Mouse (Mus musculus) Patski (cell line): Measurements from ENCODE around the gene Psme1. TPM values are rescaled to one million over a fixed set of nuclear protein-coding genes. Genes with fewer than 3 reads are reported as not detected.
A peak's percentile ranks its signal among the peaks of the same experiment; 100 is the strongest.

ENCODE experiments used
- ATAC-seq: fragments of 100-300 bp; one replicate; pipeline ENCODE4 v1.8.0; 2021
- CTCF ChIA-PET: fragments of 350-600 bp; sonication (Branson Sonifier 250); formaldehyde crosslinking; loops from one replicate; lab custom pipeline; 2022; ENCODE audit warnings: inconsistent platforms; lab: Charles Lee
- POLR2A ChIA-PET: fragments of 350-600 bp; sonication (Branson Sonifier 250); formaldehyde crosslinking; loops from one replicate; lab custom pipeline; 2022; ENCODE audit warnings: antibody characterized with exemption, inconsistent platforms; lab: Charles Lee
- DNase-seq: peaks from one replicate; pipeline ENCODE4 v3.0.0-alpha.2; 2011; ENCODE audit warnings: low read depth, low spot score
- H3K27me3 ChIP-seq: fragments of 371-371 bp; one replicate; pipeline ENCODE4 v1.5.1; 2021
- CTCF ChIP-seq: fragments of 100-300 bp; IDR thresholded peaks from one replicate; pipeline ENCODE4 v1.5.1; 2021
- in situ Hi-C: fragments of 300-500 bp; cut with MboI; formaldehyde crosslinking; loops from 3 replicates; pipeline ENCODE4 v1.11.1; 2018; ENCODE audit warnings: low pct_unique_long_range_greater_than_20kb, mixed read lengths
- polyA plus RNA-seq: library from polyadenylated mRNA; unstranded; gene quantifications from one replicate; pipeline ENCODE4 v1.2.3, GENCODE M21; 2021

Psme1 gene
- polyA plus RNA-seq, 1 experiment from 2014 or later = 243 TPM

DNA sequence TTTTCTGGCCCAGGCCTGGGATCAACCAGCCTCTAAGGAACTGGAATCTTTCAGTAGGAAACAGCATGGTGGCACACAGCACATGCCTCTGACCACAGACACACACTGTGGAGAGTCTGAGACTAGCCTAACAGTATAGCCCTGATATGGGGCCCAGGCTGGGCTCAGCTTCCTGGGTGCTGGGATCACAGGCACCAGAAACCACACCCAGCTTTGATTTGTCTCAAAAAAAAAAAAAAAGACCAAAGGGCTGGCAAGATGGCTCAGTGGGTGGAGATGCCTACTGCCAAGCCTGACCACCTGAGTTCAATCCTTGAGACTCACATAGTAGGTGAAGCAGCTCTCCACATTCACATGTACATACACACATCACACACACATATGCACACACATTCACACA, 23.3 kb upstream of the Psme1 start:
- in situ Hi-C loops = loop anchor here (10.0 kb wide), 1 partner anchor 60 kb away; the partner anchor contains the start of gene Carmil3
- CTCF ChIA-PET = interaction anchor here (1.3 to 4.3 kb wide), 2 partner anchors 57 to 63 kb away, joined by 4 to 30 read pairs; no protein-coding TSS in a partner anchor
- ATAC-seq = no peak
- no peaks in the 10 kb centered on the region for H3K27me3 ChIP-seq
- DNase-seq = no peak
- TF ChIP-seq CTCF = no peak
- POLR2A ChIA-PET = no interaction called here

DNA sequence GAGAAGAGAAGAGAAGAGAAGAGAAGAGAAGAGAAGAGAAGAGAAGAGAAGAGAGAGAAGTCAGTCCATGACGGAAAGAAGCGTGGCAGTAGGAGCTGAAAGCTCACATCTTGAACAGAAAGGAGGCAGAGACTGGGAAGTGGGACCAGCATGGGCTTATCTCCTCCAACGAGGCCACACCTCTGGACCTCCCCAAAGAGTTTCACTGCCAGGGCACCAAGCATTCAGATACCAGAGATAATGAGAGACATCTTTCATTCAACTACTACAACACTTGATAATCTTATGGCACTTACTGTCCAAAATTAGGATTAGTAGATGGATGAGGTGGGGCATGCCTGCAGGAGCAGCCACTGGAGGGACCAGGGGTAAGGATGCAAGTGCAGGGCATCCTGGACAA, 22.1 kb upstream of the Psme1 start:
- H3K27me3 ChIP-seq = no peaks in the 10 kb centered on the region
- ATAC-seq = no peak
- in situ Hi-C loops = loop anchor here (10.0 kb wide), 1 partner anchor 61 kb away; the partner anchor contains the start of gene Carmil3
- no peak for DNase-seq
- TF ChIP-seq CTCF = no peak
- CTCF ChIA-PET = interaction anchor here (0.8 to 4.3 kb wide), 5 partner anchors 9 to 58 kb away, joined by 3 to 30 read pairs (median 3); partner anchors contain the start of genes Psme1, Psme2 and Rnf31
- POLR2A ChIA-PET = interaction anchor here (1.5 kb wide), 1 partner anchor 35 kb away, joined by 4 read pairs; the partner anchor contains the start of gene Psme2

DNA sequence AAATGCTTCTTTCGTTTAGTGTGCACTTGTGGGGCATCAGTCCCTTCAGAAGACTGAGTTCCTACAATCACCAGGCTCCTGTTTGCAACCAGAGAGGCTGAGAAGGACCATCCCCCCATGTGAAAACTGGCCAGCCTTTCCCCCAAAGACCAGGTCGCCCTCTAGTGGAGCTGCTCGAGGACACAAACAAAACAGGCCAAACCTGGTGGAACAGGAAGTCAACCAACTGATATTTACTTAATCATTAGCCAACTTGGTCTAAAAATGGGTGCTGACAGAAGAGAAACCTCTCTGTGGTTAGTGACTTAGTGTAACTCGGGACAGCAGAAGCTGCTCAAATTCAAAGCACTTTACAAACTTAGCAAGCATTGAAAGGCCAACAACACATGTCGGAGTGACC, 20.9 kb upstream of the Psme1 start:
- DNase-seq = peak; percentile 79
- ATAC-seq = peak; percentile 20
- ChIA-PET POLR2A (interaction anchor here (0.7 to 1.5 kb wide), 4 partner anchors 8 to 78 kb away, joined by 3 to 5 read pairs (median 4); partner anchors contain the start of genes Dhrs4, Pck2 and Psme2), CTCF (interaction anchor here (0.8 to 4.3 kb wide), 8 partner anchors 15 to 114 kb away, joined by 3 to 30 read pairs (median 4); partner anchors contain the start of genes Dhrs4, Emc9, Gmpr2 and Psme2)
- no peak for TF ChIP-seq CTCF
- H3K27me3 ChIP-seq = no peaks in the 10 kb centered on the region
- in situ Hi-C loops = loop anchor here (10.0 kb wide), 1 partner anchor 62 kb away; the partner anchor contains the start of gene Carmil3

DNA sequence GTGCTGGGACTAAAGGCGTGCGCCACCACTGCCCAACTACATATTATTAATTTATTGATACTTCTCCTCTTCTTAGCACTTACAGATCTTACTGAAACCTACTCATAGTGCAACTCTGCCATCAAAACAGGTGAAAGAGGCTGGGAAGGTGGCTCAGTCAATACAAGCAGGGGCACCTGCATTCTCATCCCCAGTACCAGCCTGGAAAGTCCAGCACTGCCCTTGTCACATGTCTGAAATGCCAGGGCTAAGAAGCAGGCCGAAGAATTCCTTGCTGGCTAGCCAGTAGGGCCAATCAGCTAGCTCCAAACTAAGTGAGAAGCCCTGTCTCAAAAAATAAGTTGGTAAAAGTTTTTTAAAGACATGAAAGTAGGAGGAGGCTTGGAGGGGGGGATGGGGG, 20.3 kb upstream of the Psme1 start:
- DNase-seq (no peak), ATAC-seq (no peak)
- no peaks in the 10 kb centered on the region for H3K27me3 ChIP-seq
- in situ Hi-C loops = loop anchor here (10.0 kb wide), 1 partner anchor 63 kb away; the partner anchor contains the start of gene Carmil3
- POLR2A ChIA-PET = interaction anchor here (1.1 to 1.5 kb wide), 3 partner anchors 17 to 79 kb away, joined by 3 to 5 read pairs (median 4); partner anchors contain the start of genes Dhrs4, Pck2 and Psme2
- CTCF ChIA-PET = interaction anchor here (0.8 to 4.3 kb wide), 7 partner anchors 16 to 114 kb away, joined by 3 to 30 read pairs (median 3); partner anchors contain the start of genes Dhrs4, Emc9 and Gmpr2
- TF ChIP-seq CTCF = no peak

DNA sequence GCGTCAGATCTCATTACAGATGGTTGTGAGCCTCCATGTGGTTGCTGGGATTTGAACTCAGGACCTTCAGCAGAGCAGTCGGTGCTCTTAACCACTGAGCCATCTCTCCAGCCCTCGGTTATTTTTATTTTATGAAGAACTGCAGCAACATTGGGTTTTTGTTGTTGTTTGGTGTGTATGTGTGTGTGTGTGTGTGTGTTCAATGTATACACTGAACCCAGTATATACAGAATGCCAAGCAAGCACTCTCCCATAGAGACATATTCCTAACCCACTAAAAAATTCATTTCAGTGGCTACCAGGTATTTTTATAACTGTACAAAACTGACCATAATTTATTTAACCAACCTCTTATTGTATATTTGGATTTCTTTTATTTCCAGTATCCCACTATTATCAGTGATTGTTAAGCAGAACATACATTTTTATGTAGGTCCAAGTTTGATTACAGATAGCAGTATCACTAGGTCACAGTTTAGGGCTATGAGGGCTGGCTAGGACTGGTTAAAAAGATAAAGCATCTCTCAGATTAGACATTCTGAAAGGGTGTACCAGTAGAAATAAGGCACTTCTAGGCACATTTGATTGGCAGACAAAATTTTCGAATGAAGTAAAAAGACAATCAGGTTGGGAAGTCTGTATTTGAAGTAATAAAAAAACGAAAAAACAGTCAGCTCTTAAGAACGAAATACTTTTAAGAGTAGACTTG, 19.0 kb upstream of the Psme1 start:
- POLR2A ChIA-PET = interaction anchor here (0.5 to 1.9 kb wide), 3 partner anchors 44 to 985 kb away, joined by 3 to 5 read pairs (median 3); no protein-coding TSS in a partner anchor
- no peak for TF ChIP-seq CTCF
- in situ Hi-C loops = loop anchor here (10.0 kb wide), 1 partner anchor 64 kb away; the partner anchor contains the start of gene Carmil3
- DNase-seq (no peak), ATAC-seq (no peak)
- CTCF ChIA-PET = interaction anchor here (0.8 to 1.1 kb wide), 2 partner anchors 62 to 80 kb away, joined by 3 to 4 read pairs; partner anchors contain the start of gene Dhrs4
- H3K27me3 ChIP-seq = no peaks in the 10 kb centered on the region

DNA sequence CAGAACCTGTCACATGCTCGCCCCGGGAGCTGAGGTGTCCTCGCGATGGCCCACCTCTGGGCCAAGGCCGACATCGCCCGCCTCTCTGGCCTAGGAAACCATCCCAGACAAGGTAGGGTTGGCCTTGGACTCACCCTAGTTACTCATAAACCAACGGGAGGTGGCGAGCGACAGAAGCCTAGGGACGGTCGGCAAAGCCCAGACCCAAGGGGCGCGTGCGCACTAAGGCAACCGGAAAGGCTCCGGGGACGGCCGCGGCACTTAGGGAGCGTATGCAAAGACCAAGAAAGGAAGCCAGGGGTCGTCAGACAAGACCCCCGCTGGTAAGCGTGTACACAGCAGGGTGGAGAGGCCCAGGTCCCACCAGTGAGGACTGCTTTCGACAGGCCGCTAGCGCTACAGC, 18.1 kb upstream of the Psme1 start, which contains the start of gene Dcaf11:
Dcaf11 (plus strand) TSS at position 208 of the 403 bp plus-strand sequence.
- DNase-seq = peak; percentile 83
- ChIA-PET CTCF (interaction anchor here (1.5 kb wide), 1 partner anchor 18 kb away, joined by 3 read pairs; no protein-coding TSS in a partner anchor), POLR2A (interaction anchor here (0.5 to 2.8 kb wide), 8 partner anchors 15 to 986 kb away, joined by 3 to 19 read pairs (median 4); partner anchors contain the start of genes Psme1, Psme2 and Rnf31)
- in situ Hi-C loops = loop anchor here (10.0 kb wide), 1 partner anchor 65 kb away; the partner anchor contains the start of gene Carmil3
- no peak for TF ChIP-seq CTCF
- peak; percentile 68 for ATAC-seq
- no peaks in the 10 kb centered on the region for H3K27me3 ChIP-seq

DNA sequence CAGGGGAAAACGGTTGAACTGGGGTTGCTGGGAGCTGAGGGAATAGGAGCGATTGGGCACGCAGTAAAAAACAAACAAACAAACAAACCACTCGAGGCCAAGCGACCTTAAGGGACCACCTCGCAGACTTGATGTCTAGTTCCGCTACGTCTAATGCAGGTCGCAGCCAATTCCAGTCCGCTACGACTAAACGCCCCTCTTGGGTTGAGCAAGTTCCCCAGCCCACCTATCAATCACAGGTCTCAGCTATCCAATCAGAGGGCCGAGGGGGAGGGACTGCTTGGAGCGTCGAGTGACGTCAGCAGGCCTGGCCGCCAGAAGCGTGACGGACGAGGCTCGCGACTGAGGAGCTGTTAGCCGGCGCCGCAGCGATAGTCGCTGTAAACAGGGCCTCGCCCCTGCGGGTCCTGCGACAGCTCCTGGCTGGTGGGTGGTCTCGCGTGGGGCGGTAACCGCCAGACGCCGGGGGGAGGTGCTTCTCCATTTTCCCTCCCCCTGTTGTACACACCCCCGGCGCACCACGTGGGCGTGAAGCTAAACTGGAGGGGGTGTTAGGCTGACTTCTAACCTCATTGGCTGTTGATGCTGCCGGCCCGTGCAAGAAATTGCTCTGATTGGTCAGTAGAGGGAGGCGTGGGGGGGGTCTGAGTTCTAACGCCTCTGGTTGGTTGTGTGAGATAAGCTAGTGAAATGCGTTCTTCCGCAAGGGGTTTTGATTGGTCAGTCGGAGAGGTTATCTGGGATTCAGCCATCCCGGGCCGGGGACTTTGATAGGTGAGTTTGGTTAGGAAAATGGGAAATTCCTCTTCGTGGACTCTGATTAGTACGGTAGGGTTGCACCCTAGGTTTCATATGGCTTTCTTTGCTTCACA, 17.5 kb upstream of the Psme1 start, which contains the start of gene A730061H03Rik:
A730061H03Rik (minus strand) TSS at position 205 of the 872 bp plus-strand sequence.
- TF ChIP-seq CTCF = no peak
- peak; percentile 86 for ATAC-seq
- POLR2A ChIA-PET = interaction anchor here (0.6 to 2.8 kb wide), 7 partner anchors 16 to 63 kb away, joined by 3 to 19 read pairs (median 4); partner anchors contain the start of genes Psme1, Psme2 and Rnf31
- in situ Hi-C loops = no loop called here
- CTCF ChIA-PET = interaction anchor here (1.5 kb wide), 1 partner anchor 18 kb away, joined by 3 read pairs; no protein-coding TSS in a partner anchor
- H3K27me3 ChIP-seq = no peaks in the 10 kb centered on the region
- peak; percentile 94 for DNase-seq

DNA sequence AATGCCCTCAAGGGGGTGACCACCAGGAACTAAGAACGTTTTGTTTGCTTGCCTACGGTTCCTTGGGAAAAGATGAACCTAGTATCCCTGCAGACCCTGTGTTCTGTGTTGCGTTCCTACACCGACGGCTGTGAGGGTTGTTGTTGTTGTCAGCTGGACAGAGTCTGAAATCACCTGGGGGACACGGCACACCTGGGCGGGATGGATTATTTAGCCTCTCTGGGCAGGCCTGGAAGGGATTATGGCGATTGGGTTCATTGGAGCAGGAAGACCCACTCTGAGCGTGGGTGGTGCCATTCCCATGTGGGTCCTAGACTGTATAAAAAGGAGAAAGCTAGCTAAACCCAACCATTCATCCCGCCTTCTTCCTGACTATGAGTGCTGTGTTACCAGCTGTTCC, 16.1 kb upstream of the Psme1 start:
- no peak for ATAC-seq
- no peak for TF ChIP-seq CTCF
- no peak for DNase-seq
- H3K27me3 ChIP-seq = no peaks in the 10 kb centered on the region
- CTCF ChIA-PET = interaction anchor here (1.8 kb wide), 1 partner anchor 13 kb away, joined by 5 read pairs; no protein-coding TSS in a partner anchor
- in situ Hi-C loops = no loop called here
- POLR2A ChIA-PET = interaction anchor here (0.9 to 2.8 kb wide), 4 partner anchors 10 to 33 kb away, joined by 3 to 19 read pairs (median 6); partner anchors contain the start of gene Psme1

DNA sequence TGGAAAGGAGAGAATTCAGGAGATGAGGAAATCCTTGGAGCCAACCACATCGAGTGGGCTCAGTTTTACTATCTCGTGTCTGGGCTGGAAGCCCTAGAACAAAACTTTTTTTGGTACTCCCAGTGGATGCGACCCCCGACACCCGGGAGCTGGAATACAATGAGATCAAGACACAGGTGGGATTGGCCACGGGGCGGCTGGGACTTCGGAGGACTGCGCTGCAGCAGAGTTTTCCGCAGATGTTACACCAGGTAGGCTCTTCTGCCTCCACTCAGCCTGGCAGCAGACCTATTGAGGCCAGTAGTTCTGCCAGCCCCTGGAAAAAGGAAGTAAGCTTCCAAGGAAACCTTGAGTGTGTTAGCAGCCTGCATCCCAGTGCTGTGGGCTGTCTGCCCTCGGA, 14.7 kb upstream of the Psme1 start:
- H3K27me3 ChIP-seq = no peaks in the 10 kb centered on the region
- no peak for ATAC-seq
- CTCF ChIA-PET = interaction anchor here (1.8 to 3.2 kb wide), 2 partner anchors 12 to 15 kb away, joined by 5 to 11 read pairs; partner anchors contain the start of gene Psme1
- POLR2A ChIA-PET = interaction anchor here (1.8 kb wide), 1 partner anchor 46 kb away, joined by 3 read pairs; no protein-coding TSS in a partner anchor
- no peak for TF ChIP-seq CTCF
- in situ Hi-C loops = no loop called here
- no peak for DNase-seq
